Mouse (Mus musculus): ENCODE data around the gene Abcc3. TPM values are rescaled to one million over a fixed set of nuclear protein-coding genes. Genes with fewer than 3 reads are reported as not detected.

The Abcc3 gene
- polyA plus RNA-seq, 1 experiment, result 43.8 TPM

GRCm38 (mm10) chr11:94413516-94413915 is 20.7 kb upstream of the Abcc3 start:
- H3K4me3 ChIP-seq (ENCODE audit: insufficient read depth, low read depth, low read length), result no peak overlapping the region
- DNase-seq, result no peak
- H3K36me3 ChIP-seq (ENCODE audit: control insufficient read depth, insufficient read depth, low read length), result no peaks in the 10 kb centered on the region
- H3K27ac ChIP-seq (ENCODE audit: insufficient read depth, low read depth, low read length), result no peak overlapping the region
- 53% methylated on average over 8 of the region's 8 CpGs for WGBS
- H3K4me1 ChIP-seq (ENCODE audit: control insufficient read depth, insufficient read depth, low read length), result no peaks in the 10 kb centered on the region; the same call in 1 of the 2 replicates
- TF ChIP-seq CTCF (conservative IDR thresholded peaks at IDR 0.05; ENCODE audit: insufficient read depth, insufficient read length, low read depth, low read length) (no peak), POLR2A (IDR thresholded peaks at IDR 0.05; ENCODE audit: low read depth, low read length) (no peak)
- no peaks in the 10 kb centered on the region for H3K27me3 ChIP-seq (replicated peaks; ENCODE audit: control insufficient read depth, insufficient read depth, low read length)

- H3K36me3 ChIP-seq (ENCODE audit: control insufficient read depth, insufficient read depth, low read length), result no peaks in the 10 kb centered on the region
- WGBS, result 61% methylated on average over 10 of the region's 10 CpGs
- no peaks in the 10 kb centered on the region; the same call in 1 of the 2 replicates for H3K4me1 ChIP-seq (ENCODE audit: control insufficient read depth, insufficient read depth, low read length)
- no peak overlapping the region for H3K4me3 ChIP-seq (ENCODE audit: insufficient read depth, low read depth, low read length)
- no peak overlapping the region for H3K27ac ChIP-seq (ENCODE audit: insufficient read depth, low read depth, low read length)
- H3K27me3 ChIP-seq (replicated peaks; ENCODE audit: control insufficient read depth, insufficient read depth, low read length), result no peaks in the 10 kb centered on the region
- DNase-seq, result no peak
- TF ChIP-seq POLR2A (IDR thresholded peaks at IDR 0.05; ENCODE audit: low read depth, low read length) (no peak), CTCF (conservative IDR thresholded peaks at IDR 0.05; ENCODE audit: insufficient read depth, insufficient read length, low read depth, low read length) (no peak)
Measured at GRCm38 (mm10) chr11:94412998-94413469, 20.2 kb upstream of the Abcc3 start.

GRCm38 (mm10) chr11:94412562-94412961 is 19.8 kb upstream of the Abcc3 start:
- DNase-seq, result no peak

GRCm38 (mm10) chr11:94407803-94408321 is 15.1 kb upstream of the Abcc3 start:
- 67% methylated on average over 11 of the region's 11 CpGs for WGBS
- no peak overlapping the region for H3K4me3 ChIP-seq (ENCODE audit: insufficient read depth, low read depth, low read length)
- no peaks in the 10 kb centered on the region for H3K27me3 ChIP-seq (replicated peaks; ENCODE audit: control insufficient read depth, insufficient read depth, low read length)
- H3K36me3 ChIP-seq (ENCODE audit: control insufficient read depth, insufficient read depth, low read length), result no peaks in the 10 kb centered on the region
- H3K4me1 ChIP-seq (ENCODE audit: control insufficient read depth, insufficient read depth, low read length), result peaks cover 13% of the 10 kb centered on the region
- DNase-seq, result no peak
- TF ChIP-seq CTCF (conservative IDR thresholded peaks at IDR 0.05; ENCODE audit: insufficient read depth, insufficient read length, low read depth, low read length), result no peak
- no peak for TF ChIP-seq POLR2A (IDR thresholded peaks at IDR 0.05; ENCODE audit: low read depth, low read length)
- H3K27ac ChIP-seq (ENCODE audit: insufficient read depth, low read depth, low read length), result no peak overlapping the region

More at GRCm38 (mm10) chr11:94412562-94412961, 19.8 kb upstream of the Abcc3 start:
- Histone ChIP-seq H3K4me3 (ENCODE audit: insufficient read depth, low read depth, low read length) (no peak overlapping the region), H3K4me1 (ENCODE audit: control insufficient read depth, insufficient read depth, low read length) (no peaks in the 10 kb centered on the region; the same call in 1 of the 2 replicates), H3K27ac (ENCODE audit: insufficient read depth, low read depth, low read length) (no peak overlapping the region), H3K27me3 (replicated peaks; ENCODE audit: control insufficient read depth, insufficient read depth, low read length) (no peaks in the 10 kb centered on the region), H3K36me3 (ENCODE audit: control insufficient read depth, insufficient read depth, low read length) (no peaks in the 10 kb centered on the region)
- 66% methylated on average over 2 of the region's 2 CpGs for WGBS
- no peak for TF ChIP-seq POLR2A (IDR thresholded peaks at IDR 0.05; ENCODE audit: low read depth, low read length)
- no peak for TF ChIP-seq CTCF (conservative IDR thresholded peaks at IDR 0.05; ENCODE audit: insufficient read depth, insufficient read length, low read depth, low read length)

GRCm38 (mm10) chr11:94405348-94405747 is 12.6 kb upstream of the Abcc3 start:
- H3K4me1 ChIP-seq (ENCODE audit: control insufficient read depth, insufficient read depth, low read length), result peaks cover 13% of the 10 kb centered on the region
- WGBS, result 38% methylated on average over 6 of the region's 6 CpGs
- H3K4me3 ChIP-seq (ENCODE audit: insufficient read depth, low read depth, low read length), result no peak overlapping the region

GRCm38 (mm10) chr11:94404641-94405260 is 12.0 kb upstream of the Abcc3 start:
- Histone ChIP-seq H3K36me3 (ENCODE audit: control insufficient read depth, insufficient read depth, low read length) (no peaks in the 10 kb centered on the region), H3K4me3 (ENCODE audit: insufficient read depth, low read depth, low read length) (no peak overlapping the region), H3K27ac (ENCODE audit: insufficient read depth, low read depth, low read length) (peak overlapping the region; percentile 59), H3K4me1 (ENCODE audit: control insufficient read depth, insufficient read depth, low read length) (peaks cover 13% of the 10 kb centered on the region), H3K27me3 (replicated peaks; ENCODE audit: control insufficient read depth, insufficient read depth, low read length) (no peaks in the 10 kb centered on the region)
- 19% methylated on average over 11 of the region's 11 CpGs for WGBS
- peak; percentile 85 for DNase-seq
- TF ChIP-seq POLR2A (IDR thresholded peaks at IDR 0.05; ENCODE audit: low read depth, low read length) (no peak), CTCF (conservative IDR thresholded peaks at IDR 0.05; ENCODE audit: insufficient read depth, insufficient read length, low read depth, low read length) (peak; percentile 94)

More at GRCm38 (mm10) chr11:94405348-94405747, 12.6 kb upstream of the Abcc3 start:
- H3K27ac ChIP-seq (ENCODE audit: insufficient read depth, low read depth, low read length), result no peak overlapping the region
- TF ChIP-seq POLR2A (IDR thresholded peaks at IDR 0.05; ENCODE audit: low read depth, low read length), result no peak
- TF ChIP-seq CTCF (conservative IDR thresholded peaks at IDR 0.05; ENCODE audit: insufficient read depth, insufficient read length, low read depth, low read length), result no peak
- H3K27me3 ChIP-seq (replicated peaks; ENCODE audit: control insufficient read depth, insufficient read depth, low read length), result no peaks in the 10 kb centered on the region
- no peaks in the 10 kb centered on the region for H3K36me3 ChIP-seq (ENCODE audit: control insufficient read depth, insufficient read depth, low read length)
- no peak for DNase-seq

GRCm38 (mm10) chr11:94404178-94404577 is 11.4 kb upstream of the Abcc3 start:
- no peak overlapping the region for H3K4me3 ChIP-seq (ENCODE audit: insufficient read depth, low read depth, low read length)
- no peaks in the 10 kb centered on the region for H3K27me3 ChIP-seq (replicated peaks; ENCODE audit: control insufficient read depth, insufficient read depth, low read length)
- no peaks in the 10 kb centered on the region for H3K36me3 ChIP-seq (ENCODE audit: control insufficient read depth, insufficient read depth, low read length)
- 19% methylated on average over 5 of the region's 5 CpGs for WGBS
- H3K4me1 ChIP-seq (ENCODE audit: control insufficient read depth, insufficient read depth, low read length), result peaks cover 13% of the 10 kb centered on the region
- TF ChIP-seq CTCF (conservative IDR thresholded peaks at IDR 0.05; ENCODE audit: insufficient read depth, insufficient read length, low read depth, low read length) (no peak), POLR2A (IDR thresholded peaks at IDR 0.05; ENCODE audit: low read depth, low read length) (no peak)
- H3K27ac ChIP-seq (ENCODE audit: insufficient read depth, low read depth, low read length), result peak overlapping the region; percentile 59
- peak; percentile 94 for DNase-seq

All from kidney, adult 2 months (tissue).